Mouse (Mus musculus) G1E (cell line): ENCODE data around the gene Rfx8. TPM values are rescaled to one million over a fixed set of nuclear protein-coding genes. Genes with fewer than 3 reads are reported as not detected.

ENCODE experiments used
- ATAC-seq: 2 replicates; pipeline ENCODE4 v1.8.0; 2016; ENCODE audit warnings: mild to moderate bottlenecking; ENCODE audit not compliant: insufficient number of reproducible peaks, poor library complexity, low FRiP score, severe bottlenecking; ENCODE audit errors: extremely low read depth
- DNase-seq: peaks from one replicate; pipeline ENCODE4 v3.0.0; 2012; ENCODE audit warnings: low spot score
- H3K27me3 ChIP-seq: 2 replicates; pipeline ENCODE4 v1.6.1; 2012; ENCODE audit warnings: mild to moderate bottlenecking, low read length, inconsistent platforms; ENCODE audit not compliant: insufficient read depth
- H3K36me3 ChIP-seq: replicated peaks from 2 replicates; pipeline ENCODE3; 2012; ENCODE audit warnings: mild to moderate bottlenecking, inconsistent platforms
- H3K4me1 ChIP-seq: 2 replicates; pipeline ENCODE4 v1.6.1; 2012; ENCODE audit warnings: low read depth, low read length, inconsistent platforms, mixed read lengths; ENCODE audit not compliant: insufficient read depth
- H3K4me3 ChIP-seq: 2 replicates; pipeline ENCODE4 v1.5.1; 2012; ENCODE audit warnings: low read depth, mild to moderate bottlenecking, inconsistent platforms, low read length, moderate library complexity, mixed read lengths
- H3K9me3 ChIP-seq: replicated peaks from 2 replicates; pipeline ENCODE4 v1.6.1; 2012; ENCODE audit warnings: inconsistent platforms
- CTCF ChIP-seq: IDR thresholded peaks from 2 replicates; pipeline ENCODE4 v1.5.1; 2012; ENCODE audit warnings: low read depth, low read length, inconsistent platforms, mixed read lengths
- GATA1 ChIP-seq: IDR thresholded peaks from 2 replicates; pipeline ENCODE4 v1.6.1; 2012; ENCODE audit warnings: borderline replicate concordance, low read length, inconsistent platforms, mixed read lengths
- GATA2 ChIP-seq: IDR thresholded peaks from 2 replicates; pipeline ENCODE4 v1.6.1; 2012; ENCODE audit warnings: low read depth, low read length, inconsistent platforms, borderline replicate concordance
- POLR2AphosphoS5 ChIP-seq: IDR thresholded peaks from 2 replicates; pipeline ENCODE4 v1.6.1; 2012; ENCODE audit warnings: low read depth, low read length, inconsistent platforms; ENCODE audit not compliant: insufficient replicate concordance
- TAL1 ChIP-seq: conservative IDR thresholded peaks from 2 replicates; pipeline ENCODE4 v1.6.1; 2012; ENCODE audit warnings: low read depth, low read length, inconsistent platforms, mixed read lengths
- polyA plus RNA-seq: library from polyadenylated mRNA; stranded (reverse); fragments of >175 nt; gene quantifications from 2 replicates; pipeline ENCODE4 v1.2.3, GENCODE M21; 2012
- total RNA-seq, 2 experiments: library from RNA; stranded (forward) in 1 of 2; stranded (reverse) in 1 of 2; fragments of 200-1000 nt in 1 of 2; fragments of >200 nt in 1 of 2; fragmentation: Nextera tagmentation in 1 of 2; gene quantifications; 2 replicates each; pipeline ENCODE4 v1.2.3; 2014 to 2017

The Rfx8 gene
- total and polyA plus RNA-seq, 3 experiments = 0.22 TPM; not detected in 2

GRCm38 (mm10) chr1:39650435-39651240 is 70.2 kb downstream of the Rfx8 start:
- TF ChIP-seq POLR2AphosphoS5 = no peak
- TF ChIP-seq GATA2 = no peak
- TF ChIP-seq TAL1 = no peak
- TF ChIP-seq GATA1 = no peak
- TF ChIP-seq CTCF = no peak
- Histone ChIP-seq H3K4me3 (no peak overlapping the region; the same call in 1 of the 2 replicates), H3K4me1 (peaks cover 4% of the 10 kb centered on the region; the same call in 1 of the 2 replicates), H3K27me3 (peaks cover 20% of the 10 kb centered on the region), H3K9me3 (no peaks in the 10 kb centered on the region), H3K36me3 (no peaks in the 10 kb centered on the region)
- DNase-seq = no peak
- no peak for ATAC-seq

GRCm38 (mm10) chr1:39649691-39650434 is 70.9 kb downstream of the Rfx8 start:
- peaks cover 18% of the 10 kb centered on the region for H3K27me3 ChIP-seq
- H3K36me3 ChIP-seq = no peaks in the 10 kb centered on the region
- no peak overlapping the region for H3K4me3 ChIP-seq

GRCm38 (mm10) chr1:39648584-39648983 is 72.2 kb downstream of the Rfx8 start:
- Histone ChIP-seq H3K36me3 (no peaks in the 10 kb centered on the region), H3K9me3 (no peaks in the 10 kb centered on the region), H3K27me3 (peaks cover 22% of the 10 kb centered on the region), H3K4me3 (no peak overlapping the region), H3K4me1 (peaks cover 4% of the 10 kb centered on the region; the same call in 1 of the 2 replicates)
- ATAC-seq (no peak), DNase-seq (no peak)
- TF ChIP-seq GATA1 = no peak

More at GRCm38 (mm10) chr1:39649691-39650434, 70.9 kb downstream of the Rfx8 start:
- Histone ChIP-seq H3K9me3 (no peaks in the 10 kb centered on the region), H3K4me1 (peaks cover 4% of the 10 kb centered on the region; the same call in 1 of the 2 replicates)
- no peak for DNase-seq
- no peak for ATAC-seq
- no peak for TF ChIP-seq POLR2AphosphoS5

GRCm38 (mm10) chr1:39645905-39646759 is 74.7 kb downstream of the Rfx8 start:
- peaks cover 4% of the 10 kb centered on the region; the same call in 1 of the 2 replicates for H3K9me3 ChIP-seq
- no peak for ATAC-seq
- no peak for DNase-seq
- no peaks in the 10 kb centered on the region for H3K36me3 ChIP-seq
- peaks cover 4% of the 10 kb centered on the region; the same call in 1 of the 2 replicates for H3K4me1 ChIP-seq
- no peak overlapping the region for H3K4me3 ChIP-seq
- TF ChIP-seq POLR2AphosphoS5 = no peak
- TF ChIP-seq TAL1 = no peak
- TF ChIP-seq CTCF = no peak
- no peak for TF ChIP-seq GATA1
- no peak for TF ChIP-seq GATA2
- H3K27me3 ChIP-seq = peaks cover 26% of the 10 kb centered on the region

- no peak for ATAC-seq
- no peaks in the 10 kb centered on the region for H3K4me1 ChIP-seq
Measured at GRCm38 (mm10) chr1:39644333-39644732, 76.5 kb downstream of the Rfx8 start.

GRCm38 (mm10) chr1:39641667-39642066 is 79.1 kb downstream of the Rfx8 start:
- peaks cover 4% of the 10 kb centered on the region; the same call in 1 of the 2 replicates for H3K9me3 ChIP-seq
- no peaks in the 10 kb centered on the region for H3K4me1 ChIP-seq
- ATAC-seq (no peak), DNase-seq (no peak)
- no peak overlapping the region for H3K4me3 ChIP-seq
- peaks cover 25% of the 10 kb centered on the region for H3K27me3 ChIP-seq
- H3K36me3 ChIP-seq = no peaks in the 10 kb centered on the region
- no peak for TF ChIP-seq GATA2

More at GRCm38 (mm10) chr1:39644333-39644732, 76.5 kb downstream of the Rfx8 start:
- H3K36me3 ChIP-seq = no peaks in the 10 kb centered on the region
- no peak for TF ChIP-seq GATA2
- no peak for TF ChIP-seq POLR2AphosphoS5
- TF ChIP-seq CTCF = no peak
- no peak for TF ChIP-seq GATA1
- TF ChIP-seq TAL1 = no peak
- no peak for DNase-seq
- peaks cover 4% of the 10 kb centered on the region; the same call in 1 of the 2 replicates for H3K9me3 ChIP-seq
- H3K4me3 ChIP-seq = no peak overlapping the region
- peaks cover 17% of the 10 kb centered on the region for H3K27me3 ChIP-seq
